Mouse (Mus musculus) heart, postnatal 14 days (tissue): ENCODE measurements around the gene Ckap2l. TPM values are rescaled to one million over a fixed set of nuclear protein-coding genes. Genes with fewer than 3 reads are reported as not detected.

Source experiments
- total RNA-seq, 2 experiments: library from RNA; stranded (reverse); gene quantifications; 2 replicates each; pipeline ENCODE4 v1.2.3; 2021

The Ckap2l gene
- total RNA-seq, 2 experiments from 2014 or later, result 3.4 to 6.0 TPM

Other genes with a start within 250 kb of the Ckap2l start
- gene Vinac1, start 249.0 kb downstream of the Ckap2l start, total RNA-seq, result not detected
- 10 to 100 TPM; 14.0 to 17.3 TPM for gene Ttl, start 231.3 kb downstream of the Ckap2l start, total RNA-seq
- gene Polr1b, start 196.2 kb downstream of the Ckap2l start, total RNA-seq, result 10 to 100 TPM in 1 of 2 experiments, 1 to 10 TPM in 1; 9.9 to 10.3 TPM
- gene Chchd5, start 167.5 kb downstream of the Ckap2l start, total RNA-seq, result 10 to 100 TPM; 10.9 to 11.9 TPM
- 10 to 100 TPM; 14.0 to 16.8 TPM for gene Slc20a1, start 98.4 kb downstream of the Ckap2l start, total RNA-seq
- gene Il1a, start 12.8 kb upstream of the Ckap2l start, total RNA-seq, result under 1 TPM in 1 of 2 experiments, not detected in 1; 0.10 TPM
- under 1 TPM in 1 of 2 experiments, not detected in 1; 0.32 TPM for gene Il1b, start 73.9 kb upstream of the Ckap2l start, total RNA-seq
- under 1 TPM; 0.14 to 0.15 TPM for gene F830045P16Rik, start 239.4 kb upstream of the Ckap2l start, total RNA-seq